Mouse (Mus musculus) erythroid progenitor cell, adult 5-6 weeks (primary cell): ENCODE data around the gene Dop1a. TPM values are rescaled to one million over a fixed set of nuclear protein-coding genes. Genes with fewer than 3 reads are reported as not detected.

ENCODE experiments used
- ATAC-seq: replicated peaks from 2 replicates; pipeline ENCODE4 v1.8.0; 2016; ENCODE audit warnings: moderate number of reproducible peaks, mild to moderate bottlenecking, moderate TSS enrichment, inconsistent platforms; ENCODE audit not compliant: poor library complexity, low FRiP score, severe bottlenecking
- total RNA-seq, 2 experiments: library from RNA; stranded (forward) in 1 of 2; stranded (reverse) in 1 of 2; fragments of 150-400 nt in 1 of 2; fragments of 186-747, 209-891 nt in 1 of 2; gene quantifications; 2 replicates each; pipeline versions ENCODE4 v1.2.3 to v1.2.4; 2015 to 2017; ENCODE audit warnings: low replicate concordance in 2 of 2

The Dop1a gene
- total RNA-seq, 2 experiments from 2014 or later, result 21.4 to 37.3 TPM

DNA sequence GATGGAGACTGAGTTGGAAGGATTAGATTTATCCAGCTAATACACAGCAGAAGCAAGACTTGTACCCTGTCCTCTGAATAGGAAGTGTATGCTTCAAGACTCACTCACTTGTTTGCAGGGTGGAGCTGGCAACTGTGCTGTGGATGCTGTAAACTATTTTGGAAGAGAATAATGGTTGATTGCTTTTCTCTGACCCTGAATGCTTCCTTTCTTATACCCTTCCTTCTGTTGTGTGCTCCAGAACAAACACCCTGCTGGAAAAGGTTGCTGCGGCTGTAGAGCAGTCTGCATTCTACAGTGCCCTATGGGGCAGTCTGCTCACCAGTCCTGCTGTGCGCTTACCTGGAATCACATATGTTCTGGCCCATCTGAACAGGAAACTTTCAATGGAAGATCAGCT lies 24.8 kb downstream of the Dop1a start:
- no peak for ATAC-seq

DNA sequence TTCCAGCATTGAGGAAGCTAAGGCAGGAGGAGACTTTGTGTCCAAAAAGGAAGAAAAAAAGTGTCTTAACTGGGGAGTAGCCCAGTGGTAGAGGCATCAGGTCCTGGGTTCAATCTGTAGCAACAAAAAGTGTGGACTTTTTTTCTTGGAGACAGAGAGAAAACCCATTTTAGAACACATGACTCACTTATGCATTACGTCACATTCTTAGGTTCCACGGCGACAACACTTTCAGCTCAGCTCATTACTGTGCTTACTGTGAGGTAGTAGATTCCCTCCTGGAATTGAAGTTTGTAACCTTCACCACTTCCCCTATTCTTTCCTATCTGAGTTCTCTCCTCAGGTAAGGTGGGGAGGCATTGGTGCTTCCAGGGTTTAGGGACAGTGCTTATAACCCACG lies 29.3 kb downstream of the Dop1a start:
- ATAC-seq, result no peak

DNA sequence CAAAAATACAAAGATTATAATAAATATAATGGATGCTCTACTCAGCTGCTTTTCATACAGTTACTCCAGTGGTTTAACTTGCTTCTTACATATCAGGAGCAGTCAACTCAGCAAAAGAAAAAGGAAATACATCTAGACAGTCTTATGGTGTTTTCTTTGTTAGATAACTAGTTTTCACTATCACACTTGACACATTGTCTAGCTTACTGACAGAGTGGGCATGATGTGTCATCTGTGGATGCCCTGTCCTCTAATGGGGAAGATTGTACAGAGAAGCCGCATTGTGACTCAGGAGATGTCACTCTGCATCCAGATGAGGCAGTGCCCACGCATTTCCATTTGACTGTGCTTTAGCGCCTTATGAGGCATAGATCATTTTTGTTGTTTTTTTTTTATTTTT lies 32.1 kb downstream of the Dop1a start:
- no peak for ATAC-seq

DNA sequence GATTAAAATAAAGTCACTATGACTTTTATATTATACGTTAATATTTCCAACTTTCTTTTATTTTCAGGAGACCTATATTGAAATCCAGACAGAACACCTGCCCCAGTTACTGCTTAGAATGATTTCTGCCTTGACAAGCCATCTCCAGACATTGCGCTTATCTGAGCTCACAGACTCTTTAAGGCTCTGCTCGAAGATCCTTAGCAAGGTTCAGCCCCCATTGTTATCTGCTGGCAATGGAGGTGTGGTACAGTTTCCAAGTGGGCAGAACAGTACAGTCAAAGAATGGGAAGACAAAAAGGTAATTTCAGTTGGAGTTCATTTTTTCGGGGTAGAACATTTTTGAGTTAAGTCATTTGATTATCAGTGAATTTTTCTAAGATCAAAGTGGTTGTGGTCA lies 40.5 kb downstream of the Dop1a start:
- ATAC-seq, result no peak

DNA sequence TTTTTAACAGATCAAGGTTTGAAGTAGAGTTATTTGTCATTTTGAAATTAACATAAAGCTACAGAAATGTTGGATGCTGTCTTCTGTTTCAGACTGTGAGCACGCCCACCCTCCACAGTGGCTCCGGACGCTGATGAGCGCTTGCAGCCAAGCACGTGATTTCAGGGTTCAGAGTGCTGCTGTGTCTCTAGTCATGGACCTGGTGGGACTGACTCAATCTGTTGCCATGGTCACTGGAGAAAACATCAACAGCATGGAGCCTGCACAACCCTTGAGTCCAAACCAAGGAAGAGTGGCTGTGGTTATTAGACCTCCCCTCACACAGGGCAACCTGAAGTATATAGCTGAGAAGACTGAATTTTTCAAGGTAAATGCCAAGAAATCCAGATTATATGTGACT lies 46.8 kb downstream of the Dop1a start:
- ATAC-seq, result no peak

GRCm38 (mm10) chr9:86514390-86514789 lies 47.4 kb downstream of the Dop1a start:
- no peak for ATAC-seq

DNA sequence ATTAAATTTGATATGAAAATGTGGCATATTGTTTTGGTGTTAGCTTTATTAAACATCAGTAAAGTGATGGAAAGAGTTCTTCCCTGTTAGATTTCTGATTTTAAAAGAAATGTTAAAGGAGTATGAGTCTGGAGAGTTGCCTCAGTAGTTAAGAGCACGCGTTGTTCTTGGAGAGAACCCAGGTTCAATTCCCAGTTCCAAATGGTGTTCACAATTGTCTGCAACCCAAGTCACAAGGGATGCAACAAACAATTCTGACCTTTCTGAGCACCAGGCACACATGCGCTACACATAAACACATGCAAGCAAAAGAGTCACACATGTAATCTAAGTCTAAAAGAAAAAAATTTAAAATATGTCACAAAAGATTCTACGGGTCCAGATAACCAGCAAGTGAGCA lies 47.8 kb downstream of the Dop1a start:
- no peak for ATAC-seq

DNA sequence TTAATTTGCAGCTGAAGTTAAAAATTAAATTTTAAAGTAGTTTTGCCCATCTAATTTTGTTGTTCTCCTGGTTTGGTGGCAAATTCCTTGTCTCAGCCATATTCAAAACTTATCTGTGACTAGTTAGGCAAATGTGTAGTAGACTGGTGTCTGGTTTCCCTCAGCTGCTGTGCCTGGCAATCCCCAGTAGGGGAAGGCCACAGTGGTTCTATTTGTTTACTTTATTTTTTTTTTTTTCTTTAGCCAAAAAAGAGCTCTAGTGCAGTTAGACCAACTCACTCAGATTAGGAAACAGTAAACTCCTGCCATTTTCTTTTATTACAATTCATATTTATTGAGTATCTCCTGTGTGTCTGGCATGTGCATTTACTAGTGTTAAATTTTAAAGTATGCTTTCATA lies 55.4 kb downstream of the Dop1a start:
- no peak for ATAC-seq

- ATAC-seq, result no peak
Measured at GRCm38 (mm10) chr9:86525600-86525999, 58.6 kb downstream of the Dop1a start.

GRCm38 (mm10) chr9:86534071-86534470 lies 67.1 kb downstream of the Dop1a start:
- no peak for ATAC-seq

GRCm38 (mm10) chr9:86543451-86543850 lies 76.5 kb downstream of the Dop1a start:
- ATAC-seq, result no peak

DNA sequence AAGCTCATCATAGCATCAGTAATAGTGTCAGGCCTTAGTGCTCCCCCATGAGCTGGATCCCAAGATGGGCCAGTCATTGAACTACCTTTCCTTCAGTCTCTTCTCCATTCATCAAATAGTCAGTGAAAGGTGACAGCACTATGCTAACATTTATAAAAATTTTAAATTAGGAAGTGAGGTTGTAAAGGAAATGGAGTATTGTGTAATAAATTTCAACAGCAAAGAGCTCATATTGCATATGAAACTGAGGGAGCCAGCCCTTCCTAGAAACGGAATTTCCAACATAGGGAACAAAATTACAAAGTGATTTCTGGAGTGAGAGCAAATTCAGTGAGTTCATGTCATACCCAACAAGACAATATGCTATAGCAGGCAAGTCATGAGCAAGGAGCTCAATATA lies 77.6 kb downstream of the Dop1a start:
- no peak for ATAC-seq

GRCm38 (mm10) chr9:86549637-86550162 lies 82.7 kb downstream of the Dop1a start:
- ATAC-seq, result no peak

DNA sequence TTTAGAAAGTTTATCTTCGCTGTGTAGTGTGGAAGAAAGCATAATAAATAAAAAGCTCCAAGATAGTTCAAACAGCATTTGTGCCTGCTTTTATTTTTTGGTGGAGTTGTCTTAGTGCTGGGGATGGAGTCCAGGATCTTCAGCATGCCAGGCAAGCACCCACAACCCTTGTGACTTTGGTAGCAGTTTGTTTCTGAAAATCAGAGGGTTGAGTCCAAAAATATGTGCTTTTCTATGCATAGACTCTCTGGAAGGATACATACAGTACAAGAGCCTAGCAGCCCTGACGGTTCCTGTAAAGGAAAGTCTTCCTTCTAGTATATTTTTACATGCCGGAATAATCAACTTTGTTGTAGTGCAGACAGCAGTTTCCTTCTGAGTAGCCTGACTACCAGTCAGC lies 83.8 kb downstream of the Dop1a start:
- no peak for ATAC-seq

GRCm38 (mm10) chr9:86553886-86554285 lies 86.9 kb downstream of the Dop1a start:
- ATAC-seq, result no peak

DNA sequence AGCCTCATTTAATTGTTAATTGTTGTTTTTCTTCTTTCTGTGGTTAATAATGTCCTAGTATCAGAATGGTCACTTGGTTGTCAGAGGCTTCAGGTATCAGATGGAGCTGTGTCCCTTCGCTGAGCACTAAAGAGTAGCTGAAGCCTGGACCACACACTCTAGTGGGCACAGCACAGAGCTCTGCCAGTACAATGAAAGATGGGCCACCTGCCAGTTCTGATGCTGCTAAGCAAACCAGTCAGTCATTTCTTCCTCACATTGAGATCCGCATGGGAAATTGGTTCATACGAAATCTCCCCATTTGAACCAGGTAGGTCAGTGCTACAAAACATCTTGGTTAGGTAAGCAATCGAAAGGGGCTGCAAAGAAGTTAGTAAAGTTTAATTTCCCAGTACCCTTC lies 87.7 kb downstream of the Dop1a start:
- no peak for ATAC-seq

GRCm38 (mm10) chr9:86560543-86560942 lies 93.6 kb downstream of the Dop1a start:
- no peak for ATAC-seq

DNA sequence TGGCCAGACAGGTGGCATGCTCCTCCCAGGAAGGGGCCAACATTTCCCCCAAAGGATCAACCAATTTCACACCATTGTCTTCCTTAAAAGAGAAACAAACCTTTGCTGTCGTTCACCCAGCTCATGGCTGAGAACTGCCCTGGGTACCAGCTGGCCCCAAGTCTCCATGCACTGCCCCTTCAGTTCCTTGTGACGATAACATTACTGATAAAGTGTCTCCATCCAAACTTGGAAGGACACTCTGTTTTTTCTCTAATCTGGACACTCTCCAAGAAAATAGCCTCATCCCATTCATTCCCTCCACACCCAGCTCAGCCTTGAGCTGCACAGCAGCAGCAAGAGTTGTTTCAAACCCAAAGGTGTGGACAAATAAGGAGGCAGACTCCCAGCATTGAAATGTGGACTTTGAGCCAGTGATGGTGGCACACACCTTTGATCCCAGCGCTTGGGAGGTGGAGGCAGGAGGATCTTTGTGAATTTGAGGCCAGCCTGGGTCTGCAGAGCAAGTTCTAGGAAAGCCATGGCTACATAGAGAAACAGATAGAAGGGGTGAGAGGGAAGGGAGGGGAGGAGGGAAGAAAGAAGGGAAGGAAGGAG lies 102.5 kb downstream of the Dop1a start:
- no peak for ATAC-seq

- ATAC-seq, result no peak
Measured at GRCm38 (mm10) chr9:86570261-86570890, 103.4 kb downstream of the Dop1a start.

DNA sequence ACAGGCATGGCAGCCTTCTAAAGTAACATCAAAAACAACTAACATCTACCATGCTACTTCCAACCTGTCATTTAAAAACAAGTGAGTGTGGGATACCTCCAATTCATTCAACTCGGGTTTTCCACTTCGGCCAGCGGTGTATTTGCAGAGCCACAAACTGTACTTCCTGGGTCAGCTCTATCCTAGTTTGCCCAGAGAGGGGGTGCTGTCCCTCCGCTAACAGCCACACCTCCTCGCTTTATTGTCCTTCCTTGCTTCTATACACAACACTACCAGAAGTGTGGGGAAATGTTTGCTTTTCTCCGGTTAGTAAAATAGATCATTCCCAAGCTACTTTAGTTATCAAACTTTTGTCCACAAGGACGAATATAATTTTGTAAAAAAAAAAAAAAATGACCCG lies 104.0 kb downstream of the Dop1a start:
- no peak for ATAC-seq

- peak; percentile 95 for ATAC-seq
Measured at GRCm38 (mm10) chr9:86571540-86572135, 104.7 kb downstream of the Dop1a start, which contains the start of the genes Pgm3 and Rwdd2a. Gene Pgm3, minus strand, starts transcription at chr9:86571842. Gene Rwdd2a, plus strand, starts transcription at chr9:86571991.
